Mouse (Mus musculus) thymus, adult 2 months (tissue): ENCODE measurements around the gene Kcnh4.
"Not testable (repeated sequence)": the region's sequence is repeated elsewhere in the genome, so short reads cannot be mapped to it uniquely, and the experiment has no call there.

Experiments
- CTCF ChIP-seq: fragments of 200-500 bp; IDR thresholded peaks from 2 replicates; pipeline ENCODE4 v1.5.1; 2012; ENCODE audit warnings: mild to moderate bottlenecking, control low read depth, low read length, moderate library complexity, borderline replicate concordance; ENCODE audit not compliant: control insufficient read depth, poor library complexity, insufficient read depth; ENCODE audit errors: extremely low read depth
- POLR2A ChIP-seq: fragments of 200-500 bp; IDR thresholded peaks from 2 replicates; pipeline ENCODE4 v1.6.1; 2012; ENCODE audit warnings: mild to moderate bottlenecking, low read length, control low read depth, moderate library complexity; ENCODE audit not compliant: control insufficient read depth, poor library complexity, insufficient read depth; ENCODE audit errors: extremely low read depth

- TF ChIP-seq CTCF, POLR2A: not testable (repeated sequence)
Measured at GRCm38 (mm10) chr11:100790644-100791043, 30.9 kb upstream of the Kcnh4 start.
